1 mouse cellular context compared by ENCODE assay signal in the genomic region with DNA sequence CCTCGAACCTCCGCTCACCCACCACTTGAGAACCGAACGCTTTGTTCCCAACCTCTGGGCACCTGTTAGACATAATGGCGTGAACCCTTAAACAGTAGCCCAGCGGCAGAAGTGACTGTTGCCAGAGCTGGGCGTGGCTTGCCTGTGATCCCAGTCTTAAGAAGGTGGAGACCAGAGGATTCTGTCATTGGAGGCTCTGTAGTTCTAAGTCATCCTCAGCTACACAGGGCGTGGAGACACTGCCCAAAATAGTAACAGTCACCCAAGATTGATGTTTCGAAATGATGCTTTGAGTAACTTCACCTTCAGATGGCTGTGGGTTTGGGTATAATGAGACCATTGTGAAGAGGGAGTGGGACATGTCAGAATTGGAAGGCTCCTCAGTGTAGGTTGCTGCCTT.
TF ChIP-seq lines count a peak whose summit lies in the region.

No protein-coding gene starts in this region.

TF ChIP-seq in MEL, 35 proteins besides CTCF, POLR2A, EP300 and RAD21 (continued from another document):
- TF ChIP-seq HCFC1 (IDR thresholded peaks at IDR 0.05; ENCODE audit: low read depth, low read length) (no peak), POLR2AphosphoS5 (IDR thresholded peaks at IDR 0.05; ENCODE audit: borderline replicate concordance, low read depth, low read length) (no peak), USF1 (IDR thresholded peaks at IDR 0.05; ENCODE audit: low read depth, low read length) (no peak), GABPA (IDR thresholded peaks at IDR 0.05; ENCODE audit: low read depth, low read length) (no peak)
